Mouse (Mus musculus) heart, postnatal 0 days (tissue): ENCODE data around the gene Uevld.

Experiments used
- CTCF ChIP-seq: IDR thresholded peaks from 2 replicates; pipeline ENCODE4 v1.5.1; 2016; ENCODE audit warnings: antibody characterized with exemption, control low read depth, low read depth
- EP300 ChIP-seq: IDR thresholded peaks from 2 replicates; pipeline ENCODE4 v1.6.1; 2016; ENCODE audit warnings: antibody characterized with exemption, low read depth

DNA sequence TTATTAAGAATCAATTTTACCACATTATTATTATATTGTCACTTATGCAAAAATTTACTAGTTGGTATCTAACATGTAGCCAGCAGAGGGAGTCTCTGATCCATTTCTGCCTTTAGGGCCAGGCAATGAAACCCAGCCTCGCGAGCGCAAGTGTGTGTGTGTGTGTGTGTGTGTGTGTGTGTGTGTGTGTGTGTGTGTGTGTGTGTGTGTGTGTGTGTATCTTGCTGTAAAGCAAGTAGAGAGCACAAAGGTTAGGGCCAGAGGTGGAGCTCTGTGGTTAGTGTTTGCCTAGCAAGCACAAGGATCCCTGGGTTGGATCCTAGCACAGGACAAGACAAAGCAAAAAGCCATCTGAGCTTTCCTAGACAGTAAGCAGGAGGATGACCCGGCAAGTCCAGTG, 22.5 kb downstream of the Uevld start:
- TF ChIP-seq CTCF, result peak; percentile 50
- TF ChIP-seq EP300, result no peak
